Mouse (Mus musculus) stomach, postnatal 0 days (tissue): ENCODE results near the gene Clec14a.

ENCODE experiments used
- CTCF ChIP-seq: IDR thresholded peaks from 2 replicates; pipeline ENCODE4 v1.5.1; 2016; ENCODE audit warnings: antibody characterized with exemption, low read depth, mild to moderate bottlenecking, moderate library complexity
- EP300 ChIP-seq: optimal IDR thresholded peaks from 2 replicates; pipeline ENCODE3; 2016; ENCODE audit warnings: antibody characterized with exemption

- TF ChIP-seq EP300 (no peak), CTCF (no peak)
Measured at GRCm38 (mm10) chr12:58296980-58297379, 27.9 kb upstream of the Clec14a start.
